Mouse (Mus musculus) macrophage (primary cell): ENCODE results near the gene Pex1. TPM values are rescaled to one million over a fixed set of nuclear protein-coding genes. Genes with fewer than 3 reads are reported as not detected.

Source experiments
- H3K27ac ChIP-seq: fragments of 350-480 bp; formaldehyde crosslinking; 2 replicates; pipeline ENCODE4 v1.9.0; 2021
- H3K36me3 ChIP-seq: fragments of 350-480 bp; formaldehyde crosslinking; 2 replicates; pipeline ENCODE4 v1.9.0; 2021; ENCODE audit errors: inconsistent target
- H3K4me3 ChIP-seq: fragments of 350-480 bp; formaldehyde crosslinking; 2 replicates; pipeline ENCODE4 v1.9.0; 2021; ENCODE audit errors: inconsistent target
- H3K79me2 ChIP-seq: fragments of 350-480 bp; formaldehyde crosslinking; 2 replicates; pipeline ENCODE4 v1.9.0; 2021; ENCODE audit errors: inconsistent target
- WGBS: methylation state at CpG from one replicate; pipeline ENCODE4 v1.1.7; 2026; ENCODE audit warnings: inconsistent platforms; ENCODE audit not compliant: missing documents; 5-methylcytosine and 5-hydroxymethylcytosine counted together
- polyA plus RNA-seq: library from polyadenylated mRNA; stranded (reverse); fragments of 250-400 nt; gene quantifications from 3 replicates; pipeline ENCODE4 v1.2.4, GENCODE M21; 2018; ENCODE audit warnings: inconsistent platforms
- total RNA-seq, 78 experiments: library from RNA; depleted of rRNA; stranded (reverse); fragments of 250-400 nt; gene quantifications; 1 replicate in 9 of 78; 2 replicates in 24 of 78; 3 replicates in 43 of 78; 4 replicates in 2 of 78; pipeline ENCODE4 v1.2.4; 2018; ENCODE audit warnings: inconsistent platforms in 56 of 78

The Pex1 gene
- total RNA-seq (2018; cell fraction: chromatin; rRNA removed) = 100 to 1,000 TPM in 8 of 26 experiments, 10 to 100 TPM in 18; 26.8 to 147 (median 82.1) TPM
- total RNA-seq (2018; cell fraction: cytosol; rRNA removed) = 10 to 100 TPM in 4 of 26 experiments, 1 to 10 TPM in 22; 4.7 to 13.5 (median 8.0) TPM
- total RNA-seq (2018; cell fraction: nucleus; rRNA removed) = 10 to 100 TPM; 13.0 to 92.4 (median 40.0) TPM
- polyA plus RNA-seq = 7.6 to 13.0 TPM (median 8.2 TPM) in 3 replicates

GRCm38 (mm10) chr5:3595693-3596398 lies at the start of gene Pex1:
Gene Pex1, plus strand, starts transcription at chr5:3596066.
- Histone ChIP-seq H3K79me2 (peaks cover 56% of the 10 kb centered on the region), H3K36me3 (peaks cover 14% of the 10 kb centered on the region; the same call in 1 of the 2 replicates), H3K4me3 (peak within 1 kb of the TSS; percentile 99), H3K27ac (peak within 1 kb of the TSS; percentile 40; the same call in 1 of the 2 replicates)
- 2% methylated on average over 50 of the region's 50 CpGs for WGBS

GRCm38 (mm10) chr5:3546226-3546625 lies 49.6 kb upstream of the Pex1 start:
- H3K4me3 ChIP-seq = no peak overlapping the region
- peaks cover 73% of the 10 kb centered on the region for H3K79me2 ChIP-seq
- no peaks in the 10 kb centered on the region for H3K36me3 ChIP-seq
- 88% methylated on average over 1 of the region's 1 CpGs for WGBS
- H3K27ac ChIP-seq = no peak overlapping the region

- peaks cover 14% of the 10 kb centered on the region for H3K36me3 ChIP-seq
- H3K27ac ChIP-seq = no peak overlapping the region
- H3K79me2 ChIP-seq = peaks cover 92% of the 10 kb centered on the region
- no CpG with 5 or more reads among the region's 1 CpGs for WGBS
- H3K4me3 ChIP-seq = no peak overlapping the region
Observed at GRCm38 (mm10) chr5:3551481-3551880, 44.4 kb upstream of the Pex1 start.

- Histone ChIP-seq H3K79me2 (peaks cover 65% of the 10 kb centered on the region), H3K27ac (no peak overlapping the region), H3K4me3 (no peak overlapping the region), H3K36me3 (peaks cover 41% of the 10 kb centered on the region)
- WGBS = 76% methylated on average over 2 of the region's 2 CpGs
Observed at GRCm38 (mm10) chr5:3554198-3554597, 41.7 kb upstream of the Pex1 start.

- Histone ChIP-seq H3K4me3 (no peak within 1 kb of the TSS), H3K27ac (no peak within 1 kb of the TSS), H3K79me2 (no peaks in the 10 kb centered on the region), H3K36me3 (peaks cover 86% of the 10 kb centered on the region)
- WGBS = 92% methylated on average over 4 of the region's 4 CpGs
Observed at GRCm38 (mm10) chr5:3571266-3571665, 24.6 kb upstream of the Pex1 start, which contains the start of gene 1700109H08Rik. Gene 1700109H08Rik, plus strand, starts transcription at chr5:3571566.

GRCm38 (mm10) chr5:3574825-3575224 lies 21.0 kb upstream of the Pex1 start:
- 96% methylated on average over 2 of the region's 2 CpGs for WGBS
- H3K36me3 ChIP-seq = peaks cover 88% of the 10 kb centered on the region
- no peak overlapping the region for H3K27ac ChIP-seq
- no peaks in the 10 kb centered on the region for H3K79me2 ChIP-seq
- H3K4me3 ChIP-seq = no peak overlapping the region

- H3K27ac ChIP-seq = no peak overlapping the region
- no peak overlapping the region for H3K4me3 ChIP-seq
Observed at GRCm38 (mm10) chr5:3577939-3578338, 17.9 kb upstream of the Pex1 start.

GRCm38 (mm10) chr5:3579066-3579465 lies 16.8 kb upstream of the Pex1 start:
- WGBS = 94% methylated on average over 7 of the region's 7 CpGs
- H3K4me3 ChIP-seq = no peak overlapping the region
- peaks cover 85% of the 10 kb centered on the region for H3K36me3 ChIP-seq

More at GRCm38 (mm10) chr5:3577939-3578338, 17.9 kb upstream of the Pex1 start:
- Histone ChIP-seq H3K36me3 (peaks cover 86% of the 10 kb centered on the region), H3K79me2 (no peaks in the 10 kb centered on the region)
- WGBS = 94% methylated on average over 2 of the region's 2 CpGs

GRCm38 (mm10) chr5:3596399-3596766 lies 517 bp downstream of the Pex1 start, which contains the start of gene Rbm48:
Gene Rbm48, minus strand, starts transcription at chr5:3596585.
- WGBS = 0% methylated on average over 31 of the region's 31 CpGs
- peaks cover 62% of the 10 kb centered on the region for H3K79me2 ChIP-seq

More at GRCm38 (mm10) chr5:3579066-3579465, 16.8 kb upstream of the Pex1 start:
- H3K27ac ChIP-seq = no peak overlapping the region
- H3K79me2 ChIP-seq = no peaks in the 10 kb centered on the region

GRCm38 (mm10) chr5:3597171-3597570 lies 1.3 kb downstream of the Pex1 start:
- Histone ChIP-seq H3K79me2 (peaks cover 62% of the 10 kb centered on the region), H3K27ac (no peak overlapping the region), H3K36me3 (0 out of 2 replicates have a peak, but pooled peaks cover 3% of the 10 kb centered on the region), H3K4me3 (no peak overlapping the region; the same call in 1 of the 2 replicates)

More at GRCm38 (mm10) chr5:3596399-3596766, 517 bp downstream of the Pex1 start, which contains the start of gene Rbm48:
- H3K27ac ChIP-seq = peak within 1 kb of the TSS; percentile 40; the same call in 1 of the 2 replicates
- 0 out of 2 replicates have a peak, but pooled peaks cover 9% of the 10 kb centered on the region for H3K36me3 ChIP-seq
- H3K4me3 ChIP-seq = peak within 1 kb of the TSS; percentile 99

- H3K27ac ChIP-seq = no peak overlapping the region
- no peak overlapping the region for H3K4me3 ChIP-seq
- H3K36me3 ChIP-seq = no peaks in the 10 kb centered on the region
- H3K79me2 ChIP-seq = peaks cover 53% of the 10 kb centered on the region
- 93% methylated on average over 5 of the region's 5 CpGs for WGBS
Observed at GRCm38 (mm10) chr5:3598766-3599165, 2.9 kb downstream of the Pex1 start.

GRCm38 (mm10) chr5:3600298-3600697 lies 4.4 kb downstream of the Pex1 start:
- 0 out of 2 replicates have a peak, but pooled peaks cover 14% of the 10 kb centered on the region for H3K36me3 ChIP-seq
- H3K27ac ChIP-seq = no peak overlapping the region
- WGBS = 92% methylated on average over 1 of the region's 1 CpGs
- H3K4me3 ChIP-seq = no peak overlapping the region
- H3K79me2 ChIP-seq = peaks cover 38% of the 10 kb centered on the region

- WGBS = 100% methylated on average over 3 of the region's 3 CpGs
- H3K27ac ChIP-seq = no peak overlapping the region
- no peak overlapping the region for H3K4me3 ChIP-seq
- H3K36me3 ChIP-seq = peaks cover 19% of the 10 kb centered on the region; the same call in 1 of the 2 replicates
- H3K79me2 ChIP-seq = peaks cover 33% of the 10 kb centered on the region; the same call in 1 of the 2 replicates
Observed at GRCm38 (mm10) chr5:3600790-3601189, 4.9 kb downstream of the Pex1 start.

GRCm38 (mm10) chr5:3607114-3607513 lies 11.2 kb downstream of the Pex1 start:
- Histone ChIP-seq H3K79me2 (no peaks in the 10 kb centered on the region), H3K4me3 (no peak overlapping the region), H3K27ac (no peak overlapping the region), H3K36me3 (peaks cover 53% of the 10 kb centered on the region)
- WGBS = 94% methylated on average over 9 of the region's 9 CpGs

GRCm38 (mm10) chr5:3609241-3609640 lies 13.4 kb downstream of the Pex1 start:
- Histone ChIP-seq H3K36me3 (peaks cover 50% of the 10 kb centered on the region), H3K27ac (no peak overlapping the region)
- 93% methylated on average over 7 of the region's 7 CpGs for WGBS

More at GRCm38 (mm10) chr5:3609241-3609640, 13.4 kb downstream of the Pex1 start:
- Histone ChIP-seq H3K79me2 (no peaks in the 10 kb centered on the region), H3K4me3 (no peak overlapping the region)
